Mouse (Mus musculus) right cerebral cortex, postnatal 10 days (tissue): ENCODE results near the gene Abcc12.

ENCODE experiments used
- DNase-seq, 2 experiments: peaks; one replicate each; pipeline ENCODE4 v3.0.0; 2021; ENCODE audit warnings: low spot score in 2 of 2

Gene Abcc12

GRCm38 (mm10) chr8:86512131-86512792, 68.2 kb downstream of the Abcc12 start:
- DNase-seq = no peak

GRCm38 (mm10) chr8:86501341-86501740, 79.1 kb downstream of the Abcc12 start:
- DNase-seq = no peak

- no peak for DNase-seq
These were observed 85.4 kb downstream of the Abcc12 start for GRCm38 (mm10) chr8:86495056-86495455.

- DNase-seq = no peak
These were observed 86.6 kb downstream of the Abcc12 start for GRCm38 (mm10) chr8:86493841-86494240.

- DNase-seq = no peak
These were observed 95.1 kb downstream of the Abcc12 start for GRCm38 (mm10) chr8:86485411-86485810.

GRCm38 (mm10) chr8:86484244-86484643, 96.2 kb downstream of the Abcc12 start:
- DNase-seq = no peak

GRCm38 (mm10) chr8:86482116-86482515, 98.4 kb downstream of the Abcc12 start:
- no peak for DNase-seq

GRCm38 (mm10) chr8:86475711-86476438, 104.6 kb downstream of the Abcc12 start:
- DNase-seq = peak; percentile 74 to 78

GRCm38 (mm10) chr8:86474461-86474860, 106.0 kb downstream of the Abcc12 start:
- no peak for DNase-seq

- DNase-seq = peak; percentile 39 to 60
These were observed 107.4 kb downstream of the Abcc12 start for GRCm38 (mm10) chr8:86473121-86473520.

- no peak for DNase-seq
These were observed 109.8 kb downstream of the Abcc12 start for GRCm38 (mm10) chr8:86470717-86471116.

GRCm38 (mm10) chr8:86463215-86463614, 117.3 kb downstream of the Abcc12 start:
- no peak for DNase-seq

GRCm38 (mm10) chr8:86460372-86460771, 120.1 kb downstream of the Abcc12 start:
- peak in 1 of 2 experiments; percentile 16 for DNase-seq

- peak in 1 of 2 experiments; percentile 18 for DNase-seq
These were observed 126.6 kb downstream of the Abcc12 start for GRCm38 (mm10) chr8:86453697-86454480.

- peak in 1 of 2 experiments; percentile 16 for DNase-seq
These were observed 130.5 kb downstream of the Abcc12 start for GRCm38 (mm10) chr8:86449870-86450515.

GRCm38 (mm10) chr8:86445516-86445915, 135.0 kb downstream of the Abcc12 start:
- no peak for DNase-seq

GRCm38 (mm10) chr8:86443744-86444143, 136.7 kb downstream of the Abcc12 start:
- peak; percentile 38 to 45 for DNase-seq

- DNase-seq = no peak
These were observed 141.5 kb downstream of the Abcc12 start for GRCm38 (mm10) chr8:86438983-86439299.

GRCm38 (mm10) chr8:86438133-86438982, 142.1 kb downstream of the Abcc12 start:
- DNase-seq = peak; percentile 86 to 94

GRCm38 (mm10) chr8:86437418-86437817, 143.1 kb downstream of the Abcc12 start:
- DNase-seq = peak; percentile 45 to 74
